Mouse (Mus musculus) megakaryocyte, embryonic 14.5 days (primary cell): ENCODE data around the gene Cfap161. TPM values are rescaled to one million over a fixed set of nuclear protein-coding genes. Genes with fewer than 3 reads are reported as not detected.

Experiments used
- H3K27me3 ChIP-seq: replicated peaks from 2 replicates; pipeline ENCODE3; 2012; ENCODE audit warnings: inconsistent platforms
- H3K36me3 ChIP-seq: replicated peaks from 2 replicates; pipeline ENCODE3; 2012; ENCODE audit warnings: low read length, inconsistent platforms, mixed read lengths
- H3K4me1 ChIP-seq: 2 replicates; pipeline ENCODE4 v1.6.1; 2012; ENCODE audit warnings: inconsistent platforms
- H3K4me3 ChIP-seq: replicated peaks from 2 replicates; pipeline ENCODE3; 2012; ENCODE audit warnings: moderate library complexity, mild to moderate bottlenecking, inconsistent platforms
- H3K9me3 ChIP-seq: 2 replicates; pipeline ENCODE4 v1.6.1; 2012; ENCODE audit warnings: inconsistent platforms
- FLI1 ChIP-seq: IDR thresholded peaks from 2 replicates; pipeline ENCODE4 v1.6.1; 2012; ENCODE audit warnings: low read length, inconsistent platforms, mixed read lengths
- GATA1 ChIP-seq: IDR thresholded peaks from 3 replicates; pipeline ENCODE4 v1.6.1; 2012; ENCODE audit warnings: mixed read lengths, low read length, inconsistent platforms, borderline replicate concordance
- polyA plus RNA-seq: library from polyadenylated mRNA; stranded (reverse); fragments of >175 nt; gene quantifications from 2 replicates; pipeline ENCODE4 v1.2.3, GENCODE M21; 2012; ENCODE audit warnings: low replicate concordance; ENCODE audit not compliant: insufficient read depth

Gene Cfap161
- polyA plus RNA-seq, result not detected in 2 replicates

DNA sequence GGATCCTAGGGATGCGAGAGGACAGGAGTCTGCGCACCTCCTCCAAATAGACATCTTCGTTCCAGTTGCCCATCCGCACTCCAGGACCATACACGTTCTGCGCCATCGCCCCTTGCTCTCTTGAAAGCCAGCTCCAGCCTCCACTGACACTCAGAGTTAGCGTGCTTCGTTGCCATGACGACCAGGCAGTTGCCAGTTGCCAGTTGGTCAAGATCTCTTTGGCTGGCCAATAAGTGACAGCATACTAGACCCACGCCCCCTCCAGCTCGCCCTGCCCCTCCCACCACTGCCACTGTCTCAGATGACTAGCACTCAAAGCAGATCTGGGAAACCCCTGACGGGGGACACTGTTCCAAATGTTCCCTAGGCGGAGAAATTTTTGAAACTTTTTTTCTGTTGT is at the start of gene Cfap161:
TSS of gene Cfap161 (minus strand) at position 176 of the 400 bp plus-strand sequence.
- H3K4me3 ChIP-seq, result peak within 1 kb of the TSS; percentile 0
- TF ChIP-seq GATA1 (no peak), FLI1 (no peak)
- no peaks in the 10 kb centered on the region for H3K36me3 ChIP-seq
- H3K9me3 ChIP-seq, result peaks cover 5% of the 10 kb centered on the region; the same call in 1 of the 2 replicates
- H3K27me3 ChIP-seq, result peaks cover 28% of the 10 kb centered on the region
- H3K4me1 ChIP-seq, result peaks cover 4% of the 10 kb centered on the region; the same call in 1 of the 2 replicates

DNA sequence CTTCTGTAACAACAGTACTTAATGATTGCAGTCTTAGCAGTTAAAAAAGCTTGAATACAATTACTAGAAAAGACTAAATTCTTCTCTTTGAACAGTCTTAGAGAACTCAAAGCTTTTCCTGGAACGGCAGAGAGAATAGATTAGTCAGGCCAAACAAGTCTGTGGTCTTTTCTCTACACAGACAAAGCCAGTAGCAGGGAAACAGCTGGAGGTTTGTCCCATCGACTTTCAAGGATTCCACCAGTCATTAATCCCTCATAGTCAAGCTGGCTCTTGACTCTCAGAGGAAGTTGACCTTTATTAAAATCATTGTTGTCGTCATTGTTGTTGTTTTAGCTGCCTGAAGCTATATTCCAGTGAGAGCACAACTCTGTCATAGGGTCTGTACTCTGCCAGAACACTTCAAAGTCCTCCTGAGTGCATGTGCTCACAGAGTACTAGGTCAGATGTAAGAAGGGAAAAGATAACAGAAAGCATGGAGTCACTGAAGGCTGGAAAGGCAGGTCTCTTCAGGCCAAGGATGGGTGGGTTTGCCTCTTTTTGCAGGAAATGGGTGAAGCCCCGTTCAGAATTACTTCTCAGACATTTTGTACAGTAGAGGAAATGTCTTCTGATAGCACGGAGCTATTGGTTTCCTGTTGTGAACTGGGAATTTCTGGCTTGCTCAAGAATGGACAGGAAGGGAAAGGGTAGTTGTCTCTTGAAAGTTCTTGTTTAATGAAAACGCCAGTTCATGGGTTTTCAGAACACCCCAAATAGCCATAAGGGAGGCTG is 48.0 kb upstream of the Cfap161 start:
- H3K4me1 ChIP-seq, result peaks cover 46% of the 10 kb centered on the region
- TF ChIP-seq GATA1 (no peak), FLI1 (no peak)

DNA sequence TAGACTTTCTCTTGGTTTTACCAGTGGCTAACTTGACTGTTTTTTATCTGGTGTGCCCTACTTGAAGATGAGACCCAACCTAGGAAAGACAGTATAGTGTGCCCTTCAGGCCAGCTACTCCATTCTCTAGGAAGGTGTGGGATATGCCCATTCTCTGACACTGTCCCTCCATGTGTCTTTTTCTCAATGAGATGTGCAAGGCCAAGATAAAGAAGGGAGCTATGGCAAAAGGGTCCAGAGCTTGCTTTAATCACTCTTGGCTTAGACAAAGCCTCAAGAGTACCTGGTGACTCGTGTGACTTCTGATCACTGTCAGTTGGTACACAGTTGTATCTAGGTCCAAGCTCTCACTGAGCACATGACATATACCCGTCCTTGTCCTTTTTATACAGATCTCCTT is 45.4 kb upstream of the Cfap161 start:
- Histone ChIP-seq H3K27me3 (peaks cover 8% of the 10 kb centered on the region), H3K9me3 (no peaks in the 10 kb centered on the region), H3K4me3 (no peak overlapping the region), H3K4me1 (peaks cover 38% of the 10 kb centered on the region), H3K36me3 (no peaks in the 10 kb centered on the region)
- TF ChIP-seq GATA1 (no peak), FLI1 (no peak)

More for the DNA sequence above, 48.0 kb upstream of the Cfap161 start:
- Histone ChIP-seq H3K4me3 (peak overlapping the region; percentile 43), H3K27me3 (peaks cover 4% of the 10 kb centered on the region), H3K36me3 (no peaks in the 10 kb centered on the region), H3K9me3 (no peaks in the 10 kb centered on the region)

- TF ChIP-seq GATA1, result no peak
- TF ChIP-seq FLI1, result no peak
- Histone ChIP-seq H3K4me1 (peaks cover 41% of the 10 kb centered on the region), H3K27me3 (peaks cover 8% of the 10 kb centered on the region), H3K4me3 (no peak overlapping the region), H3K9me3 (no peaks in the 10 kb centered on the region), H3K36me3 (no peaks in the 10 kb centered on the region)
Observed at GRCm38 (mm10) chr7:83838525-83839224, 44.0 kb upstream of the Cfap161 start.

DNA sequence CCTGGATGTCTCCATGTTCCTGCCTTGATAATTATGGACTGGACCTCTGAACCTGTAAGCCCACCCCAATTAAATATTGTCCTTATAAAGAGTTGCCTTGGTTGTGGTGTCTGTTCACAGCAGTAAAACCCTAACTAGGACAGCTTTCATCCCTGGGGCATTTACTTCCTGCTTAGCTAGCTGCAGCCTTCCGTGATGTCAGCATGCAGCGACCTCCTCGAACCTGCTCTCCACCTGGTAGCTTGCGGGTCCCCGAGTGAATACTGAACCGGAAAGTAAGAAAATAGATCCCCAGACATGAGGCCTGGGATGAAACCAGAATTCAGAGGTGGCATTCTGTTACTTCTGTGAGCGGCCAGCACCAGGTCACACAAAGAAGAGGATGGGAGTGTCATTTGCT is 34.7 kb upstream of the Cfap161 start:
- H3K36me3 ChIP-seq, result no peaks in the 10 kb centered on the region
- TF ChIP-seq GATA1, result no peak
- TF ChIP-seq FLI1, result no peak

DNA sequence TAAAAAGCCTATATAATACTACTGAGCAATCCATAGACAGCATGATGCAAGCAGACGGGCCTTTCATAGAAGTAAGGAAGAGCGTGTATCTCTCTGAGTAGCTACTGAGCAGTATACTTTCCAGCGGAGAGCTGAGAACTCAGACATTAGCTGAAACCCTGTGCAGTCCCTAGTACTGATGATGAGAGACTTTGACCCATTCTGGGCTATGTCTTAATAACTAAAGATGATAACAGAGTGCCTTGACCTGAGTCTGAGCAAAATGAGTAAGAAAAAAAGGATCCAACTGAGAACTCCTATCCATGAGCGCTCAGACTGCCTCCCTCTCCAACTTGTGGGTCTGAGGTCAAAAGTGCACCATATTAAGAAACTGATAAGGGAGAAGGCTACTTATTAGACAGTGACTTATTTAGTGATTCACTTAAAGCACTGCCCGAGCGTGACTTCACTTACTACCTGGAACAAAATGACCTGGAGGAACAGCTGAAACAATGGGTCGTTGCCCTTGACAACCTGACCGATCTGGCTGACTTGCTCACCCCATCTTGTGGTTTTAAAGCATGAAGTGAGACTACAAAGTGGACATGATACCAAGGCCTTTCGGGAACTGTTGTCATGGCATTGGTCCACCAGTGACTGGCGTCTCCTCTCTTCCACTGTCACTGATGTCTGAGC is 32.9 kb upstream of the Cfap161 start:
- H3K27me3 ChIP-seq, result peaks cover 31% of the 10 kb centered on the region
- peaks cover 22% of the 10 kb centered on the region for H3K9me3 ChIP-seq
- TF ChIP-seq GATA1, result no peak
- no peak for TF ChIP-seq FLI1
- no peak overlapping the region for H3K4me3 ChIP-seq
- no peaks in the 10 kb centered on the region for H3K36me3 ChIP-seq
- H3K4me1 ChIP-seq, result peaks cover 6% of the 10 kb centered on the region

More for the DNA sequence above, 34.7 kb upstream of the Cfap161 start:
- Histone ChIP-seq H3K4me3 (no peak overlapping the region), H3K27me3 (peaks cover 27% of the 10 kb centered on the region), H3K4me1 (peaks cover 8% of the 10 kb centered on the region), H3K9me3 (peaks cover 16% of the 10 kb centered on the region)

DNA sequence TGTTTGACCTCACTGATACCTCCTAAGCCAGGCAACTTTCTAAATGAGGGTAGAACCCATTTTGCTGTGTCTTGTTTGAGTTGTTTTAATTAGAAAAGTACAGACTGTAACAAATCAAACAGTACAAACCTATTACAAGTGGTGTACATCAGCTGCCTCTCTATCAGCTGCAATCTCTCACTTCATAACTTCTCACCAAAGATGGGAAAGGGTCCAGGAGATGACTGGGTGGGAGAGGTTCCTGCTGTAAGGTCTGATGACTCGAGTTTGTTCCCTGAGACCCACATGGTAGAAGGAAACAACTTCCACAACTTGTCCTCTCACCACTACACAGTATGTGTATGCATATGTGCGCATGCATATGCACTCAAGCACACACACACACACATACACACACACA is 32.1 kb upstream of the Cfap161 start:
- Histone ChIP-seq H3K4me1 (peaks cover 6% of the 10 kb centered on the region), H3K4me3 (no peak overlapping the region), H3K9me3 (peaks cover 25% of the 10 kb centered on the region), H3K36me3 (no peaks in the 10 kb centered on the region), H3K27me3 (peaks cover 27% of the 10 kb centered on the region)
- TF ChIP-seq FLI1, result no peak
- no peak for TF ChIP-seq GATA1

DNA sequence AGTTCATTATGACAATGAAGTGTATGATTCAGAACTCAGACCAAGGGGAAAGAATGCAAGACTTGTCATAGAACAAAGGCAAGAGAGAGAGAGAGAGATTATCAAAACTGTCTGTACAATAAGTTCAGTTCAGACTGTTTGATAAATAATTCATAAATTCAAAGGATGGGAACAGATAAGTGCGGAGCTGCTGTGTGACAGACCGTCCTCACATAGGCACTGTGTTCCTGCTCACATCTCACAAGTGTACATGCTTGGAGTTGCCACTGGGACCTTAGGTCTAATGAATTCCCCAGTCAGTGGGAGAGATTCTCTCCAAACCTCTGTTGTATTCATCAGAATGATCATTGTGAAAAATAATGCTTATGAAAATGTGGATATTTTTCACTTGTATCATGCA is 27.3 kb upstream of the Cfap161 start:
- Histone ChIP-seq H3K36me3 (no peaks in the 10 kb centered on the region), H3K4me1 (no peaks in the 10 kb centered on the region; the same call in 1 of the 2 replicates), H3K4me3 (no peak overlapping the region), H3K27me3 (peaks cover 8% of the 10 kb centered on the region), H3K9me3 (peaks cover 26% of the 10 kb centered on the region)
- no peak for TF ChIP-seq GATA1
- no peak for TF ChIP-seq FLI1

DNA sequence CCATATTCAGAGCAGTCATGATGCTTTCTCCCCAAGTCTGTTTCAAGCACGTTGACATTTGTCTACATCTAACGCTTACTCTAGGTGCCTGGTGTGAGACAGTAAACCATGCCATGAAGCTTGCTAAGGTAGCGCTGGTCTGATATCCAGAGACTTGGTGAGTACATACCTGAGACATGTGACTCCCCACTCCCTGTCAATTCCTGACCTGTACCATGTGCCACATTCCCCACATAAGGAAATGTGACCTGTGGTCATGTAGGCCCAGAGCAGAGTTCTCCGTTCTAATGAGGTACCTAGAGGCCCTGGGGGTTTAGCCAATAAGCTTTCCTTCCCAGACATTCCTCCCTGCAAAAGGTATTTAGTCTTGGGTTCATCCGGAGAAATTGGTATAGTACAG is 22.2 kb upstream of the Cfap161 start:
- Histone ChIP-seq H3K36me3 (no peaks in the 10 kb centered on the region), H3K27me3 (peaks cover 2% of the 10 kb centered on the region), H3K4me1 (peaks cover 21% of the 10 kb centered on the region), H3K4me3 (no peak overlapping the region), H3K9me3 (peaks cover 11% of the 10 kb centered on the region)
- TF ChIP-seq GATA1 (no peak), FLI1 (no peak)
